Mouse (Mus musculus): ENCODE data around the gene Ndc1.

GRCm38 (mm10) chr4:107372304-107372703 is 4.7 kb downstream of the Ndc1 start:
- TF ChIP-seq CTCF (IDR thresholded peaks at IDR 0.05; ENCODE audit: insufficient read depth, low read length) (no peak), POLR2A (IDR thresholded peaks at IDR 0.05; ENCODE audit: borderline replicate concordance, extremely low read depth, low read depth, low read length) (no peak)

All from lung, adult 2 months (tissue).